Mouse (Mus musculus) neural tube, embryonic 14.5 days (tissue): Measurements from ENCODE around the gene Mbtps2. TPM values are rescaled to one million over a fixed set of nuclear protein-coding genes. Genes with fewer than 3 reads are reported as not detected.

ENCODE experiments used
- ATAC-seq: fragments of 200-750 bp; cut with Nextera tagmentation; 2 replicates; pipeline ENCODE4 v1.8.0; 2017; ENCODE audit warnings: low read depth, mild to moderate bottlenecking, moderate TSS enrichment, moderate library complexity
- H3K27ac ChIP-seq: fragments of 300-500 bp; sonication (generic); 2 replicates; pipeline ENCODE4 v1.5.1; 2014; ENCODE audit warnings: low read depth, mild to moderate bottlenecking, control low read depth, low read length, moderate library complexity, mixed read lengths
- H3K27me3 ChIP-seq: fragments of 300-500 bp; sonication (generic); 2 replicates; pipeline ENCODE4 v1.6.1; 2014; ENCODE audit warnings: low read length; ENCODE audit not compliant: control insufficient read depth, insufficient read depth
- H3K36me3 ChIP-seq: fragments of 300-500 bp; sonication (generic); 2 replicates; pipeline ENCODE4 v1.6.1; 2014; ENCODE audit warnings: low read length, mixed read lengths; ENCODE audit not compliant: control insufficient read depth, insufficient read depth
- H3K4me1 ChIP-seq: fragments of 300-500 bp; sonication (generic); 2 replicates; pipeline ENCODE4 v1.6.1; 2014; ENCODE audit warnings: low read length; ENCODE audit not compliant: control insufficient read depth, insufficient read depth
- H3K4me2 ChIP-seq: fragments of 300-500 bp; sonication (generic); 2 replicates; pipeline ENCODE4 v1.6.1; 2014; ENCODE audit warnings: mild to moderate bottlenecking, low read depth, low read length, control low read depth
- H3K4me3 ChIP-seq: fragments of 300-500 bp; sonication (generic); 2 replicates; pipeline ENCODE4 v1.5.1; 2014; ENCODE audit warnings: low read depth, low read length, control low read depth, mixed read lengths
- H3K9ac ChIP-seq: fragments of 300-500 bp; sonication (generic); replicated peaks from 2 replicates; pipeline ENCODE4 v1.6.1; 2014; ENCODE audit warnings: low read depth, mild to moderate bottlenecking, control low read depth, low read length, mixed read lengths
- H3K9me3 ChIP-seq: fragments of 300-500 bp; sonication (generic); 2 replicates; pipeline ENCODE4 v1.6.1; 2016; ENCODE audit warnings: low read length; ENCODE audit not compliant: control insufficient read depth
- WGBS: fragments of 180-500 bp; shearing (Covaris S2); extraction: QIAGEN DNeasy Blood & Tissue Kit; methylation state at CpG from one replicate; pipeline ENCODE4 v1.1.7; 2014; 5-methylcytosine and 5-hydroxymethylcytosine counted together
- polyA plus RNA-seq: library from polyadenylated mRNA; unstranded; fragments of >200 nt; fragmentation: Nextera tagmentation; extraction: Ambion mirVana; gene quantifications from 2 replicates; pipeline ENCODE4 v1.2.1, GENCODE M21; 2014

Mbtps2 gene
- polyA plus RNA-seq, 1 experiment from 2014 or later: 37.7 TPM

DNA sequence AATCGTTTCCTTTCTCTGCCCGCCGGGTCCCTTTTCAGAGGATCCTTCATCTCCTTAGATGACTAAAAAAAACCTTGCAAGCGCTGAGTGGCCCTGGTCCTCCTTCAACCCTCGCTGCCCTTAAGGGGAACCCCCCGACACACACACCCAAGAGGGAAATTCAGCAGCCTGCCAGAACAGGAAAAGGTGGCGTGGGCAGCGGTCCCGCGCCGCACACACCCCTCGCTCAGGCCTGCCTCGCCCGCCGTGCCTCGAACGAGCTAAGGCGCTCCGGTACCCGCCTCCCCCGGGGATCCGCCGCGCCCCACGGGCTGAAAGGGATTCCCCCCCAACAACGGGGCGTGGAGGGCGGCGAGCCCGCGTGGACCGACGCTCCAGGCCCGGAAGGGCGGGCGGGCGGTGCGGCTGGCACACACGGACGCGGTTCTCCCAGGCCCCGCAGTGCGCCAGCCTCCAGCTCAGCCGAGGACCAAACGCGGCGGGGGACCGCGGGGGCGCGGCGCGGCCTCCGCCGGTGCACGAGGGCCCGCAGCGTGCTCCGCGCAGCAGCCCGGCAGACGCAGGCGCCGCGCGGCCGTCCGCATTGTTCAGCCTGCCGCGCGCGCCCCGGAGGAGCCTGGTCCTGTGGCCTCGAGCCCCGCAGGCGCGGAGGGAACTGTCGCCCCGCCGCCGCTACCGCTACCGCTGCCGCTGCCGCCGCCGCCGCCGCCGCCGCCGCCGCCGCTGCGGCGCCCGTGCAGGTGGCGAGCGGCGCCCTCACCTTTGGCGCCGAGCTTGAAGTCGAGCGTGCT lies 107.2 kb downstream of the Mbtps2 start:
- peak overlapping the region; percentile 87 for H3K27ac ChIP-seq
- peak; percentile 80 for ATAC-seq
- peak overlapping the region; percentile 53 for H3K4me3 ChIP-seq
- no peaks in the 10 kb centered on the region for H3K9me3 ChIP-seq
- peak overlapping the region; percentile 48 for H3K4me2 ChIP-seq
- WGBS: 12% methylated on average over 53 of the region's 104 CpGs
- H3K9ac ChIP-seq: peak overlapping the region; percentile 86
- H3K36me3 ChIP-seq: no peaks in the 10 kb centered on the region
- no peaks in the 10 kb centered on the region for H3K27me3 ChIP-seq
- H3K4me1 ChIP-seq: 0 out of 2 replicates have a peak, but pooled peaks cover 4% of the 10 kb centered on the region

- peak overlapping the region; percentile 86 for H3K9ac ChIP-seq
- H3K4me3 ChIP-seq: peak overlapping the region; percentile 53
- WGBS: 13% methylated on average over 12 of the region's 12 CpGs
- peak overlapping the region; percentile 48 for H3K4me2 ChIP-seq
- no peak for ATAC-seq
- H3K27me3 ChIP-seq: no peaks in the 10 kb centered on the region
- H3K9me3 ChIP-seq: no peaks in the 10 kb centered on the region
- H3K4me1 ChIP-seq: 0 out of 2 replicates have a peak, but pooled peaks cover 4% of the 10 kb centered on the region
- peak overlapping the region; percentile 87 for H3K27ac ChIP-seq
- no peaks in the 10 kb centered on the region for H3K36me3 ChIP-seq
These were observed 107.8 kb downstream of the Mbtps2 start for GRCm38 (mm10) chrX:157490769-157491144.

- Histone ChIP-seq H3K27me3 (no peaks in the 10 kb centered on the region), H3K36me3 (no peaks in the 10 kb centered on the region), H3K9ac (peak overlapping the region; percentile 86; the same call in 1 of the 2 replicates), H3K27ac (no peak overlapping the region), H3K4me2 (peak overlapping the region; percentile 48), H3K4me1 (0 out of 2 replicates have a peak, but pooled peaks cover 4% of the 10 kb centered on the region), H3K4me3 (peak overlapping the region; percentile 53), H3K9me3 (no peaks in the 10 kb centered on the region)
- ATAC-seq: no peak
- 18% methylated on average over 9 of the region's 9 CpGs for WGBS
These were observed 108.4 kb downstream of the Mbtps2 start for GRCm38 (mm10) chrX:157489871-157490721.

DNA sequence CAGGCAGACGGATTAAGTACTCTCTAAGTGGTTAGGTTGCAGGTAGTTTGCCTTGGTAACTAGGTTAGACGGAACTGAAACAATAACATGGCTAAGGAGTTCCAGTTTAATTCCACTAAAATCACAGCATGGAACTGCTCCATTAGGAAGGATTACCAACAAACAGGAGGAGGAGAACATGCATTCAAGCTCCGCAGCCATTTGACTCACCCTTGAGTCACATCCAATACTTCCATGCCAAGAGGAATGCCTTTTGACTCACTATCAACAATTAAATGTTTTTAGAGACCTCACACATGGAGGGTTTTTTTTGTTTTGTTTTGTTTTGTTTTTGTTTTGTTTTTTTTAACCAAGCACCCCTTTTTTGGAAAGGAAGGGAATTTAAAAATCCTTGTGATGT lies 109.7 kb downstream of the Mbtps2 start:
- H3K36me3 ChIP-seq: no peaks in the 10 kb centered on the region
- no peak overlapping the region for H3K9ac ChIP-seq
- ATAC-seq: no peak
- no peak overlapping the region for H3K27ac ChIP-seq
- WGBS: 71% methylated on average over 3 of the region's 3 CpGs
- H3K4me3 ChIP-seq: no peak overlapping the region
- no peaks in the 10 kb centered on the region for H3K9me3 ChIP-seq
- H3K27me3 ChIP-seq: no peaks in the 10 kb centered on the region
- no peak overlapping the region for H3K4me2 ChIP-seq
- H3K4me1 ChIP-seq: 0 out of 2 replicates have a peak, but pooled peaks cover 4% of the 10 kb centered on the region

DNA sequence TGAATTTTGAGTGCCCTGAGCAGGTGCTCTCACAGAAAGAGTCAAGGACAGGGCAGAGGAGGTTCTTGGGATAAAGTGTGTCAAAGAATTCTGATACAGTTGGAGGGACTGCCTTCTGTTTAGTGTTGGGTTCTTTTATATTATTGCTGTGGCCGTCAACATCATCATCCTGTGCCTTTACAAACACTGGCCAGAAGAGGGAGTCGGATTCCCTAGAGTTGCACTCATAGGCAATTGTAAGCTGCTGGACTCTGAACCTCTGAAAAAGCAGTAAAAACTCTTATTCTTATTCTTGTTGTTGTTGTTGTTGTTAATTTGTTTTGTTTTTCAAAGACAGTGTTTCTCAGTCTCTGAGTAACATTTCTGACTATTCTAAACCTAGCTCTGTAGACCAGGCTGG lies 111.8 kb downstream of the Mbtps2 start:
- no peak overlapping the region for H3K9ac ChIP-seq
- H3K4me3 ChIP-seq: no peak overlapping the region
- ATAC-seq: no peak
- H3K4me2 ChIP-seq: no peak overlapping the region
- H3K9me3 ChIP-seq: no peaks in the 10 kb centered on the region
- H3K27ac ChIP-seq: no peak overlapping the region
- WGBS: 53% methylated on average over 2 of the region's 2 CpGs
- H3K36me3 ChIP-seq: no peaks in the 10 kb centered on the region
- H3K4me1 ChIP-seq: 0 out of 2 replicates have a peak, but pooled peaks cover 4% of the 10 kb centered on the region
- H3K27me3 ChIP-seq: no peaks in the 10 kb centered on the region

Other genes with a start within 250 kb of the Mbtps2 start
- gene Phex, start 183.4 kb downstream of the Mbtps2 start, polyA plus RNA-seq: 0.35 and 0.44 TPM in 2 replicates
- 134 and 156 TPM in 2 replicates for gene Sms, start 106.4 kb downstream of the Mbtps2 start, polyA plus RNA-seq
- gene Yy2, start 29.7 kb downstream of the Mbtps2 start, polyA plus RNA-seq: 1.0 and 2.6 TPM in 2 replicates
- 0.75 TPM in 1 of 2 replicates, not detected in the other for gene Smpx, start 100.2 kb upstream of the Mbtps2 start, polyA plus RNA-seq
- gene Klhl34, start 219.7 kb upstream of the Mbtps2 start, polyA plus RNA-seq: 2.2 and 2.5 TPM in 2 replicates